Mouse (Mus musculus) heart, adult 2 months (tissue): ENCODE measurements around the gene Rassf3. TPM values are rescaled to one million over a fixed set of nuclear protein-coding genes. Genes with fewer than 3 reads are reported as not detected.

Experiments
- DNase-seq, 2 experiments: peaks; one replicate each; pipeline ENCODE4 v3.0.0; 2021
- H3K27ac ChIP-seq: fragments of 200-600 bp; 2 replicates; pipeline ENCODE4 v1.8.1; 2022
- H3K27me3 ChIP-seq: fragments of 200-500 bp; 2 replicates; pipeline ENCODE4 v1.6.1; 2012; ENCODE audit warnings: mild to moderate bottlenecking, low read length, inconsistent platforms, mixed read lengths; ENCODE audit not compliant: control insufficient read depth, insufficient read depth
- H3K36me3 ChIP-seq: fragments of 200-500 bp; 2 replicates; pipeline ENCODE4 v1.6.1; 2012; ENCODE audit warnings: low read length, inconsistent platforms; ENCODE audit not compliant: control insufficient read depth, insufficient read depth
- H3K4me1 ChIP-seq: fragments of 200-500 bp; 2 replicates; pipeline ENCODE4 v1.6.1; 2011; ENCODE audit warnings: low read length; ENCODE audit not compliant: control insufficient read depth, insufficient read depth
- H3K4me3 ChIP-seq: fragments of 200-600 bp; 2 replicates; pipeline ENCODE4 v1.8.1; 2022
- H3K79me2 ChIP-seq: fragments of 200-500 bp; replicated peaks from 2 replicates; pipeline ENCODE4 v1.6.1; 2012; ENCODE audit warnings: mild to moderate bottlenecking, inconsistent platforms, low read length, moderate library complexity, mixed read lengths; ENCODE audit not compliant: control insufficient read depth, insufficient read depth
- H3K9ac ChIP-seq: fragments of 200-500 bp; 2 replicates; pipeline ENCODE4 v1.6.1; 2012; ENCODE audit warnings: low read depth, mild to moderate bottlenecking, control low read depth, inconsistent platforms, low read length, mixed read lengths
- CTCF ChIP-seq: fragments of 200-600 bp; IDR thresholded peaks from 2 replicates; pipeline ENCODE4 v1.8.1; 2022; ENCODE audit warnings: antibody characterized with exemption, mild to moderate bottlenecking, moderate library complexity
- EP300 ChIP-seq: fragments of 200-500 bp; IDR thresholded peaks from 2 replicates; pipeline ENCODE4 v1.6.1; 2011; ENCODE audit warnings: low read depth, low read length, control low read depth; ENCODE audit not compliant: insufficient read depth
- POLR2A ChIP-seq: fragments of 200-500 bp; IDR thresholded peaks from 2 replicates; pipeline ENCODE4 v1.6.1; 2011; ENCODE audit warnings: mild to moderate bottlenecking, low read depth, low read length, control low read depth; ENCODE audit not compliant: insufficient read depth
- WGBS: fragments of 180-500 bp; shearing (Covaris S2); methylation state at CpG from one replicate; pipeline ENCODE4 v1.1.7; 2018; 5-methylcytosine and 5-hydroxymethylcytosine counted together
- intact Hi-C: fragments of 180-260 bp; cut with DNase I; formaldehyde crosslinking; loops from one replicate; pipeline ENCODE4 v1.15.1; 2025
- polyA plus RNA-seq: library from polyadenylated mRNA; depleted of rRNA; stranded (reverse); fragments of >200 nt; gene quantifications from 2 replicates; pipeline ENCODE4 v1.2.3, GENCODE M21; 2012
- total RNA-seq, 2 experiments: library from RNA; stranded (reverse); gene quantifications; 2 replicates each; pipeline ENCODE4 v1.2.3; 2021

Gene Rassf3
- total and polyA plus RNA-seq, 3 experiments, result 69.4 to 135 (median 134) TPM

DNA sequence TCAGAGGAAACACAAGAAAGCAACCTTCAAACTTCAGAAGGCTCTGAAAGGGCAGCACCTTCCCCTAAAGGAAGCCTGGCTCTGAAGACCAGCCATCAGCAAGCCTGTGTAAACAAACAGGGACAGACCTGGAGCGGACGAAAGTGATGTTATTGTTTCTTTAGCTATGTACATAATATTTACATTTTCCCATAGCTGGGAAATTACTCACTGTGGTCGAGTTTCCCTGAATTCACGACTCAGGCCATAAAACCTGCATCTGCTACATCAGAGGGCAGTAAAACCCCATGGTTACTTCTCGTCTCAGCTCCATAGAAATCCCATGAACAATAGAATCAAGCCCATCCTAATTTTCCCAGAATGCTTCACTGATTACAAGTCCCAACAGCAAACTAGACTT is 11.1 kb downstream of the Rassf3 start:
- 41% methylated on average over 5 of the region's 5 CpGs for WGBS
- Histone ChIP-seq H3K4me1 (peaks cover 33% of the 10 kb centered on the region), H3K27me3 (no peaks in the 10 kb centered on the region), H3K79me2 (peaks cover 7% of the 10 kb centered on the region), H3K4me3 (no peak overlapping the region), H3K36me3 (peaks cover 11% of the 10 kb centered on the region), H3K9ac (no peak overlapping the region), H3K27ac (no peak overlapping the region)
- intact Hi-C loops, result no loop called here
- no peak for TF ChIP-seq POLR2A
- no peak for TF ChIP-seq CTCF
- TF ChIP-seq EP300, result no peak
- no peak for DNase-seq

DNA sequence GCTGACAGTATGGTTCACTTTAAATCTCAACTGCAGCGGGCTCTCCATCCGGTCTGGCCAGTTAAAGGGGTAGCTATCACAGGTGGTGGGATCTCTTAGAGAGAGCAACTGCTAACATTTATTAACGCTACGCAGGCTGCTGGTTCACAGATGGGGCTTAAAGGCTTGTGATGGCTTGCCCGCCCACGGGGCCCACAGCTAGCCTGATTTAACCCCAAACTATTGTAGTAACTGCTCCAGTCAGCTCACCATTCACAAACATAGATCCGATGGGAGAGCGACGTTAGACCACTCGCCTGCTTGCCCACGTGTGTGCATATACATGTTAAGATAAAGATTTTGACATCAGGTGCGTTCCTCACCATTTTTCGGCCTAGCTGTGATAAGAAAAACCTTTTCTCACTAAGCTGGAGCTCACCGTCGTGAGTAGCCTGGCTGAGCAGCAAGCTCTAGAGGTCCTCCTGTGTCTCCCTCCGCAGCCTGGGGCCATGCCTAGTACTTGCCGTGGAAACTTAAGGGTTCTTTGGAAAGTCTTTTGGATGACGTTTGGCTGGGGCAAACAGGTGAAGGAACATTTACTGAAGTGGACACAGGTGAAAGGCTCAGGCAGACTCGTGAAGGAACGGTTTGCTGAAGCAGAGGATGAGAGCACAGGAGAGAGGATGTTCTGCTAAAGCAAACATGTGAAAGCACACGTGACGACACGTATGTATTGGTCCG is 13.8 kb downstream of the Rassf3 start:
- no peak for TF ChIP-seq CTCF
- TF ChIP-seq POLR2A, result no peak
- Histone ChIP-seq H3K79me2 (peaks cover 5% of the 10 kb centered on the region), H3K27ac (peak overlapping the region; percentile 71), H3K4me1 (peaks cover 33% of the 10 kb centered on the region), H3K36me3 (peaks cover 8% of the 10 kb centered on the region), H3K4me3 (peak overlapping the region; percentile 40), H3K9ac (peak overlapping the region; percentile 54), H3K27me3 (no peaks in the 10 kb centered on the region)
- DNase-seq, result no peak
- 58% methylated on average over 24 of the region's 24 CpGs for WGBS
- intact Hi-C loops, result no loop called here

DNA sequence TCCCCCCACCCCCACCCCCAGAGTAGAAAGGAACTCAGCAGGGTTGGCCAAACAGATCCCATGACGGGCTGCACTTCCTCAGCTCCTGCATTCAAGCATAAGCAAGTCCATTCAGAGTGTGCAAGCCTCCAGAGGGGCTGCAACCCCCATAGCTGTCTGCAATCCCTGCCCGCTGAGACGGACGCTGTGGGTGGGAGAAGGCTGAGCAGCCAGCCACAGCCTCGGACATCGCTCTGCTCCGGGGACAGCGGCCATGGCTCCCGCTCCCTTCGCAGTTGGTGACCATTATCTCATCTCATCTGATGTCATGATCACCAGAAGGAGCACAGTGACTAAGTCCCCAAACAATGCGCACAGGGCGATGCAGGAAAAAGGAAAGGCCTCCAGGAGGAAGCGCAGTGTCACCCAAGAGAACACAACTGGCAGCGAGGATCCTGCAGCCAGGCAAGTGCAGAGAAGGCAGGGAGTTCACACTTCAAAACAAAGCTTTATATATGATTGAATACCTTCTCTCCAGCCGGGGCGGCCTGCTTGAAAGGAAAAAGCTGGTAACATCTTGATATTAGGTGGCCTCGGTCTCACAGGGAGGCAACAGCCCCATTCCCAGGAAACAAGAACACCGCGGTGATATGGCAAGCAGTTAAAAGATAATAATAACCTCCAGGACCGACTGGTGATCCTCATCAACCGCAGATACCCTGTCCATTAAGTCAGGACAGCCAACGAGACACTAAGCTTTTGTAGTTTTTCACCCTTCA is 14.6 kb downstream of the Rassf3 start:
- Histone ChIP-seq H3K4me1 (peaks cover 30% of the 10 kb centered on the region), H3K79me2 (peaks cover 4% of the 10 kb centered on the region), H3K27ac (peak overlapping the region; percentile 71), H3K27me3 (no peaks in the 10 kb centered on the region), H3K9ac (peak overlapping the region; percentile 54), H3K4me3 (peak overlapping the region; percentile 40), H3K36me3 (peaks cover 8% of the 10 kb centered on the region)
- 11% methylated on average over 22 of the region's 22 CpGs for WGBS
- peak; percentile 59 to 69 for DNase-seq
- TF ChIP-seq EP300, result peak; percentile 51; the same call in 1 of the 2 replicates
- 0 out of 2 replicates have a peak, but pooled peaks have one; percentile 11 for TF ChIP-seq POLR2A
- TF ChIP-seq CTCF, result no peak
- intact Hi-C loops, result no loop called here

DNA sequence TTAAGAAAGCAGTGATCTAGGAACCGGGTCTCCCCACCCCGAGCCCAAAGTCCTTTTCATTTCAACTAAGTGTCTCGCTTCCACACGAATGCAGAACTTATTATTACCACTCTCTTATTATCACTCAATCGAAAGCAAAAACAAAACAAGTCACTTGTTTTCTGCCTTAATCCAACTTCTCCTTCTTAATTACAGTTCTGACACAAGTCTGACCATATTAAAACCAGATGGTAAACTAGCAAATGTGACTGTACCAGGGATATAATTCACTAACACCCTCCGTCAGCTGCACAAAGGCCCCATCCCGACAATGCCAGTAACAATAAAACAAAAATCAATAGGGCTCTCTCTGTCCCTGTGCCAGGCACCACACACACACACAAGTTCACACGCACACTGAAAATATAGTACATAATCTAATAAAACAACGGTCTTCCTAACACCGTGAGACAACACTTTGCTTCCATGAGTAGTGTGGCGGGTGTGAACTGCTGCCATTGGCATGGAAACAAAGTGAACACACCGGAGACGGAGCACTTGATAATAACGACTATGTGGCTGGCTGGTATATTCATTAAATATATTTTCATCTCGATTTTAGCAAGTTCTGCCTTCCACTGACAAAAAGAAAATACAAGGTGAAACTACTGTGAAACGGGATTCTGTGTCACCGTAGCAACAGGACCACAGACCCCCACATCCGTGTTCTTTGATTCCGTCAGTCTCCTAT is 16.9 kb downstream of the Rassf3 start:
- Histone ChIP-seq H3K27ac (peak overlapping the region; percentile 26), H3K36me3 (peaks cover 9% of the 10 kb centered on the region), H3K27me3 (no peaks in the 10 kb centered on the region), H3K4me3 (peak overlapping the region; percentile 8; the same call in 1 of the 2 replicates), H3K9ac (0 out of 2 replicates have a peak overlapping the region, but pooled peaks have one; percentile 30), H3K79me2 (peaks cover 11% of the 10 kb centered on the region), H3K4me1 (peaks cover 42% of the 10 kb centered on the region)
- WGBS, result 47% methylated on average over 19 of the region's 19 CpGs
- no peak for DNase-seq
- TF ChIP-seq POLR2A (no peak), CTCF (no peak), EP300 (no peak)
- intact Hi-C loops, result loop anchor here (2.0 kb wide), 2 partner anchors 14 to 16 kb away; no protein-coding TSS in a partner anchor

DNA sequence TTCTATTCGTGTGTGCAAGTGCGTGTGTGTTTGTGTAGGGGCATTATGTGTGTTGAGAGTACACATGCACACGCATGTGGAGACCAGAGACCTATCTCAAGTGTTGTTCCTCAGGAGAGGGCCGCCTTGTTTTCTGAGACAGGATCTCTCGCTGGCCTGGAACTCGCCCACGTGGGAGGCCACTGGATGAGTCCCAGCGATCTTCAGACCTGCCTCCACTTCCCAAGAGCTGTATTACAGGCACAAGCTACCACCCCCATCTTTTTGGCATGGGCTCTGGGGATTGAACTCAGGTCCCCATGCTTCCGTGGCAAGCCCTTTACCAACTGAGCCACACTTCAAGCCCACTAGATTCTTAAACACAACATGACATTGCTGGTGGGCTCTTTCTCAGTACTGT is 17.7 kb downstream of the Rassf3 start:
- Histone ChIP-seq H3K27me3 (no peaks in the 10 kb centered on the region), H3K4me1 (peaks cover 40% of the 10 kb centered on the region), H3K79me2 (peaks cover 9% of the 10 kb centered on the region), H3K27ac (no peak overlapping the region; the same call in 1 of the 2 replicates), H3K9ac (no peak overlapping the region), H3K4me3 (no peak overlapping the region), H3K36me3 (peaks cover 9% of the 10 kb centered on the region)
- DNase-seq, result no peak
- WGBS, result 52% methylated on average over 9 of the region's 9 CpGs
- intact Hi-C loops, result loop anchor here (2.0 kb wide), 2 partner anchors 14 to 16 kb away; no protein-coding TSS in a partner anchor
- no peak for TF ChIP-seq CTCF
- TF ChIP-seq POLR2A, result no peak
- TF ChIP-seq EP300, result no peak
